Mouse (Mus musculus) cortical plate, adult 2 months (tissue): ENCODE results near the gene Chst10. TPM values are rescaled to one million over a fixed set of nuclear protein-coding genes. Genes with fewer than 3 reads are reported as not detected.

Source experiments
- H3K27ac ChIP-seq: fragments of 200-500 bp; 2 replicates; pipeline ENCODE4 v1.5.1; 2012; ENCODE audit warnings: low read length, control low read depth, inconsistent platforms; ENCODE audit not compliant: insufficient read depth
- H3K4me1 ChIP-seq: fragments of 200-500 bp; 2 replicates; pipeline ENCODE4 v1.6.1; 2011; ENCODE audit warnings: low read length; ENCODE audit not compliant: control insufficient read depth, insufficient read depth
- H3K4me3 ChIP-seq: fragments of 200-500 bp; 2 replicates; pipeline ENCODE4 v1.5.1; 2011; ENCODE audit warnings: mild to moderate bottlenecking, low read length, control low read depth; ENCODE audit not compliant: insufficient read depth
- CTCF ChIP-seq: fragments of 200-500 bp; IDR thresholded peaks from 2 replicates; pipeline ENCODE4 v1.5.1; 2011; ENCODE audit warnings: mild to moderate bottlenecking, control low read depth, low read length; ENCODE audit not compliant: insufficient read depth; ENCODE audit errors: extremely low read depth
- POLR2A ChIP-seq: fragments of 200-500 bp; IDR thresholded peaks from 2 replicates; pipeline ENCODE4 v1.6.1; 2011; ENCODE audit warnings: mild to moderate bottlenecking, low read length, control low read depth; ENCODE audit not compliant: insufficient read depth; ENCODE audit errors: extremely low read depth
- polyA plus RNA-seq: library from polyadenylated mRNA; depleted of rRNA; stranded (reverse); fragments of >200 nt; gene quantifications from 2 replicates; pipeline ENCODE4 v1.2.3, GENCODE M21; 2012

Chst10 gene
- polyA plus RNA-seq, 1 experiment = 29.9 TPM

GRCm38 (mm10) chr1:38852250-38852649 lies 45.7 kb downstream of the Chst10 start:
- H3K4me3 ChIP-seq = no peak overlapping the region
- TF ChIP-seq CTCF (no peak), POLR2A (no peak)
- no peak overlapping the region for H3K27ac ChIP-seq
- H3K4me1 ChIP-seq = peaks cover 5% of the 10 kb centered on the region; the same call in 1 of the 2 replicates

DNA sequence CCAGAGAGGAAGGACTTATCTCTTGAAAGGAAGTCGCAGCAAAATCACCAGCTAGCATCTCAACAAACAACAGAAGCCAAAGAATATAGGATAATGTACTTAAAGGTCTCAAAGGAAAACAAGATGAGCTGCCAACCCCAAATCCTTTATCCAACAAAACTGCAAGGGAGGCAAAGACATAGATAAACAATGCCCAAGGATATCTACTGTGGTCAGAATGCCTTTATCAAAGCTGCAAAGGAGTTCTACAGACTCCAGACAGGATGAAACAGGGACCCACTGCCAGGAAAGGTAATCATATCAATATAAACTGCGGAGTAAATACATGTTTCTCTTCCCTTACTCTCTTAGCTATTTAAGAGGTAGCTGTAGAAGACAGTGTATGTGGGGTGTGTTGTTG lies 47.3 kb downstream of the Chst10 start:
- H3K4me3 ChIP-seq = no peak overlapping the region
- peaks cover 5% of the 10 kb centered on the region; the same call in 1 of the 2 replicates for H3K4me1 ChIP-seq
- H3K27ac ChIP-seq = no peak overlapping the region
- TF ChIP-seq POLR2A (no peak), CTCF (no peak)

- Histone ChIP-seq H3K4me1 (peaks cover 5% of the 10 kb centered on the region; the same call in 1 of the 2 replicates), H3K27ac (no peak overlapping the region), H3K4me3 (no peak overlapping the region)
- TF ChIP-seq CTCF (no peak), POLR2A (no peak)
Measured at GRCm38 (mm10) chr1:38848451-38849289, 49.3 kb downstream of the Chst10 start.

DNA sequence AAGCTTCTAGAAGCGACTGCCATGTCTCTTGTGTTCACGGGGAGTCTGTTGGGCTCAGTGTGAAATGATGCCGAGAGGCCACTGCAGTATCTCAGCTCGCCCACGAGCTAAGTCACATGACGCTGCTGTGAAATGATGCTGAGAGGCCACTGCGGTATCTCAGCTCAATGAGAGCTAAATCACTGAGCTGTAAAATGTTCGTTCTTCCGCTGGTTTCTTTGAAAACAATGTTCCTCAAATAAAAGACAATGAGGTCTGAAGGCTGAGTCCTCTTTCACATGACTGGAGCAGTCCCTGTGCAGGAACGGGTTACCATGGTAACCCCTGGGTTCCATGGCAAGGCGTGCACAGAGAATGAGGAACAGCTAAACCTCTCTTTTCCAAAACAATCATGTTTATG lies 50.0 kb downstream of the Chst10 start:
- H3K4me3 ChIP-seq = peak overlapping the region; percentile 11
- H3K27ac ChIP-seq = peak overlapping the region; percentile 11; the same call in 1 of the 2 replicates
- 0 out of 2 replicates have a peak, but pooled peaks have one; percentile 26 for TF ChIP-seq POLR2A
- no peak for TF ChIP-seq CTCF
- H3K4me1 ChIP-seq = peaks cover 5% of the 10 kb centered on the region; the same call in 1 of the 2 replicates

- no peak overlapping the region for H3K4me3 ChIP-seq
- TF ChIP-seq POLR2A = no peak
- 0 out of 2 replicates have a peak, but pooled peaks cover 4% of the 10 kb centered on the region for H3K4me1 ChIP-seq
- no peak overlapping the region for H3K27ac ChIP-seq
Measured at GRCm38 (mm10) chr1:38843275-38843674, 54.7 kb downstream of the Chst10 start.

DNA sequence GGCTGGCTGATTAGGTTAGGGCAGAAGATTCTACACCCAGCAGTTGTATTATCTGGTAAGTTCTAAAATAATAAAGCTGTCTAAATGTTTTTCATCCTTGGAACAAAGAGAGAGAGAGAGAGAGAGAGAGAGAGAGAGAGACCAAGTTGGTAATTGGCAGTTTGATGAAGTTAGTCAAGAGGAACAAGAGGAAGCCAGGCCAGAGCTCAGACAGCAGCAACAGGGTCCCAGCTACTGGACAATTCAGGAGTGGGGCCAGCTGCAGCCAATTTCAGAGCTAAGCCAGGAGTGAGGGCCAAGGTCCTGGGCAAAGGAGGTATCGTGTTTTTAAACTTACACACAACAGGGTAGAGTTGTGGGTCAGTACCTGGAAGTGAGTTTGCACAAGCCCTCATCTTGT lies 55.1 kb downstream of the Chst10 start:
- Histone ChIP-seq H3K4me1 (0 out of 2 replicates have a peak, but pooled peaks cover under 1% of the 10 kb centered on the region), H3K4me3 (no peak overlapping the region)
- TF ChIP-seq POLR2A = no peak
- no peak for TF ChIP-seq CTCF

GRCm38 (mm10) chr1:38839944-38840343 lies 58.0 kb downstream of the Chst10 start:
- Histone ChIP-seq H3K4me3 (no peak overlapping the region), H3K4me1 (no peaks in the 10 kb centered on the region), H3K27ac (no peak overlapping the region)
- TF ChIP-seq POLR2A = no peak

More for the DNA sequence above, 55.1 kb downstream of the Chst10 start:
- H3K27ac ChIP-seq = no peak overlapping the region

- peaks cover 2% of the 10 kb centered on the region; the same call in 1 of the 2 replicates for H3K4me1 ChIP-seq
- H3K4me3 ChIP-seq = peak within 1 kb of the TSS; percentile 79
- TF ChIP-seq POLR2A = peak; percentile 56
- TF ChIP-seq CTCF = no peak
- H3K27ac ChIP-seq = peak within 1 kb of the TSS; percentile 84
Measured at GRCm38 (mm10) chr1:38836477-38836872, 61.5 kb downstream of the Chst10 start, which contains the start of gene Lonrf2. TSS of gene Lonrf2 (minus strand) at chr1:38836711.

DNA sequence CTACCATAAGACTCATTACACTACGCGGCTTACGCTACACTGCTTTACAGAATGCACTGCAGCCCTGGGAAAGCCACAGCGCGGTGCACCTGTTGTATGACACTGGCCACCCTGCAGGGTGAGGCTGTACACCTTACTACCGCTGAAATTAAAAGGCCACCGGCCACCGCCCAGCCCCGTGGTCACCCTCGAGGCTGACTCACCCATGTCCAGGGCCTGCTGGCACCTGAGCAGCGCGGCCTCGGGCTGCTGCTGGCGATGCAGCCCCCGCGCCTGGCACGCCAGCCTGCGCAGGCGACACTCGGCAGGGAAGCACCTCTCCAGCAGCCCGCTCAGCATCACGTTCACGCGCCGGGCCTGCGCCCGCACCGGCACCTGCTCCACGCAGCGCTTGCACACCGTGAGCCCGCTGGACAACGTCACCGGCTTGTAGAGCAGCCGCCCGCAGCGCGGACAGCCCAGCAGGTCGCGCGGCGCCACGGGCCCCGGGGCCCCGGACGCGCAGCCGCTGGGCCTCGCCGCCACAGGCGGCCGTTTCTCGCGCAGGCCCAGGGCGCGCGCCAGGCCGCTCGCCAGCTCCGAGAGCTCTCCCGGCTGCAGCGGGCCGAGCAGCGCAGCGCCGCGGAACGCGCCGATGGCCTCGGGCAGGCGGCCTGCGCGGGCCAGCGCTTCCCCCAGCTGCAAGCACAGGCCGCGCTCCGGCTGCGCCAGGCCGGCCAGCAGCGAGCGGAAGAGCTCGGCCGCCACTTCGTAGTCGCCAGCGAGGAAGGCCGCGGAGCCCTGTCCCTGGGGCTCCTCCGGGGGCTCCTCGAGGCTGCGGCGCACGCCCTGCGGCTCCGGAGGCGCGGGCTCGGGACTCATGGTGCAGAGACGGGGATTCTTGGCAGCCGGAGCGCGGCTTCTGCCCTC lies 62.1 kb downstream of the Chst10 start:
- Histone ChIP-seq H3K27ac (peak overlapping the region; percentile 84), H3K4me3 (peak overlapping the region; percentile 79), H3K4me1 (peaks cover 2% of the 10 kb centered on the region; the same call in 1 of the 2 replicates)
- TF ChIP-seq CTCF (no peak), POLR2A (0 out of 2 replicates have a peak, but pooled peaks have one; percentile 26)
